Comparison of ENCODE assay signal across 8 mouse cellular contexts in the genomic region with DNA sequence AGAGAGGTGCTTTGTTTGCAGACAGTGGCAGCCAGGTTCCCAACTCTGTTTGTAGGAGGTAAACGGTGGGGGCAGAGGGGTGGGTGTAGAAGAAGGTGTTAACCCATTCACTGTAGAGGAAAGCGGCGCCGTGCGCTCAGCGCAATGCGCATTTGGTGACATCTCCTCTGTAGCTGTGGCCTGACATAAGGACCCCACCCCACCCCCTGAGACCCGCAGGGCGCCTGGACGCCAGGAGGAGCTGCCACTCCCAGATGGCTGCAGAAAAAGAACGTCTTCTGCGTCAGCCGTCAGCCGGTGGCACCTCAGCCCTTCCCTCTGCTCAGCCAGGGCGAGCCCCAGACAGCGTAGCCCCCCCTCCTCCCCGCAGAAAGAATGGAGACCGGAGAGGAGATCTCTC. TPM values are rescaled to one million over a fixed set of nuclear protein-coding genes. Genes with fewer than 3 reads are reported as not detected.
DNase-seq lines count a peak whose midpoint lies in the region; ATAC-seq lines count a peak whose summit lies in the region.

No protein-coding gene starts in this region.

- peak overlapping the region; percentile 48 for H3K9ac ChIP-seq in heart, embryonic 11.5 days (ENCODE audit: low read depth, low read length)
- H3K9ac ChIP-seq in limb, embryonic 13.5 days: peak overlapping the region; percentile 53
- peak overlapping the region; percentile 65 for H3K9ac ChIP-seq in neural tube, embryonic 13.5 days

- peak; percentile 41 for DNase-seq in ovary, postnatal 36 days (ENCODE audit: low spot score)
- DNase-seq in ovary, postnatal 10 days (ENCODE audit: low spot score): no peak
- DNase-seq in adrenal gland, adult 8-10 months: no peak
- no peak for DNase-seq in ovary, adult 18-20 months (ENCODE audit: low spot score)
- DNase-seq in thymus, postnatal 36 days: no peak

- H3K4me2 ChIP-seq in heart, embryonic 11.5 days: peak overlapping the region; percentile 77
- peak overlapping the region; percentile 75 for H3K4me2 ChIP-seq in limb, embryonic 13.5 days (replicated peaks)
- H3K4me2 ChIP-seq in neural tube, embryonic 13.5 days: peak overlapping the region; percentile 62

- H3K4me1 ChIP-seq in heart, embryonic 11.5 days (ENCODE audit: control insufficient read depth, insufficient read depth, low read length): no peaks in the 10 kb centered on the region; the same call in 1 of the 2 replicates
- peaks cover 49% of the 10 kb centered on the region for H3K4me1 ChIP-seq in limb, embryonic 13.5 days
- H3K4me1 ChIP-seq in neural tube, embryonic 13.5 days (replicated peaks): peaks cover 45% of the 10 kb centered on the region

- WGBS in heart, embryonic 11.5 days (ENCODE audit: insufficient replicate concordance): 3% methylated on average over 18 of the region's 18 CpGs
- 2% methylated on average over 16 of the region's 18 CpGs for WGBS in limb, embryonic 13.5 days
- 2% methylated on average over 18 of the region's 18 CpGs for WGBS in neural tube, embryonic 13.5 days

- no peak overlapping the region for H3K27ac ChIP-seq in heart, embryonic 11.5 days (ENCODE audit: low read depth, low read length)
- no peak overlapping the region for H3K27ac ChIP-seq in limb, embryonic 13.5 days
- no peak overlapping the region for H3K27ac ChIP-seq in neural tube, embryonic 13.5 days (replicated peaks)

- H3K36me3 ChIP-seq in heart, embryonic 11.5 days (ENCODE audit: control insufficient read depth, insufficient read depth, low read length): no peaks in the 10 kb centered on the region
- no peaks in the 10 kb centered on the region; the same call in 1 of the 2 replicates for H3K36me3 ChIP-seq in limb, embryonic 13.5 days
- 0 out of 2 replicates have a peak, but pooled peaks cover 7% of the 10 kb centered on the region for H3K36me3 ChIP-seq in neural tube, embryonic 13.5 days

- H3K9me3 ChIP-seq in heart, embryonic 11.5 days (replicated peaks; ENCODE audit: control insufficient read depth, low read length): no peaks in the 10 kb centered on the region
- no peaks in the 10 kb centered on the region for H3K9me3 ChIP-seq in limb, embryonic 13.5 days
- H3K9me3 ChIP-seq in neural tube, embryonic 13.5 days: no peaks in the 10 kb centered on the region

- peak overlapping the region; percentile 41 for H3K4me3 ChIP-seq in heart, embryonic 11.5 days (ENCODE audit: low read depth, low read length)
- H3K4me3 ChIP-seq in limb, embryonic 13.5 days: peak overlapping the region; percentile 37
- H3K4me3 ChIP-seq in neural tube, embryonic 13.5 days: peak overlapping the region; percentile 35

- 0 out of 2 replicates have a peak, but pooled peaks have one; percentile 35 for ATAC-seq in heart, embryonic 11.5 days (replicated peaks; ENCODE audit: insufficient number of reproducible peaks, low FRiP score, low TSS enrichment)
- no peak for ATAC-seq in limb, embryonic 13.5 days (ENCODE audit: low FRiP score, low read depth)
- peak; percentile 60 for ATAC-seq in neural tube, embryonic 13.5 days (ENCODE audit: low read depth)

- peaks cover 4% of the 10 kb centered on the region; the same call in 1 of the 2 replicates for H3K27me3 ChIP-seq in heart, embryonic 11.5 days (ENCODE audit: control insufficient read depth, insufficient read depth, low read length)
- peaks cover 27% of the 10 kb centered on the region for H3K27me3 ChIP-seq in limb, embryonic 13.5 days
- no peaks in the 10 kb centered on the region; the same call in 1 of the 2 replicates for H3K27me3 ChIP-seq in neural tube, embryonic 13.5 days

RNA-seq across cellular contexts. Expression of a gene that starts 18.5 kb away (rescaled TPM):
- 38.5 and 45.0 TPM in 2 replicates for polyA plus RNA-seq in heart, embryonic 11.5 days (2014; fragmentation: Nextera tagmentation; extraction: Ambion mirVana)
- 72.7 and 88.6 TPM in 2 replicates for polyA plus RNA-seq in limb, embryonic 13.5 days (2015; fragmentation: Nextera tagmentation; extraction: Ambion mirVana)
- 139 and 155 TPM in 2 replicates for polyA plus RNA-seq in neural tube, embryonic 13.5 days (2015; fragmentation: Nextera tagmentation; extraction: Ambion mirVana)
- 10 to 100 TPM; 10.6 to 56.8 (median 12.6) TPM for total RNA-seq in adrenal gland, adult 8-10 months (2022)
